Mouse (Mus musculus) hindbrain, embryonic 10.5 days (tissue): ENCODE data around the gene Ccdc142. TPM values are rescaled to one million over a fixed set of nuclear protein-coding genes. Genes with fewer than 3 reads are reported as not detected.

Experiments used
- DNase-seq: peaks from one replicate; pipeline ENCODE4 v3.0.0-alpha.2; 2017; ENCODE audit warnings: low spot score
- H3K27ac ChIP-seq: fragments of 300-500 bp; sonication (generic); 2 replicates; pipeline ENCODE4 v1.5.1; 2016; ENCODE audit warnings: mild to moderate bottlenecking, moderate library complexity
- H3K27me3 ChIP-seq: fragments of 300-500 bp; sonication (generic); 2 replicates; pipeline ENCODE4 v1.6.1; 2016; ENCODE audit warnings: mild to moderate bottlenecking; ENCODE audit not compliant: poor library complexity, insufficient read depth, severe bottlenecking
- H3K36me3 ChIP-seq: fragments of 300-500 bp; sonication (generic); 2 replicates; pipeline ENCODE4 v1.6.1; 2016; ENCODE audit warnings: mild to moderate bottlenecking, moderate library complexity
- H3K4me1 ChIP-seq: fragments of 300-500 bp; sonication (generic); replicated peaks from 2 replicates; pipeline ENCODE4 v1.6.1; 2016; ENCODE audit warnings: mild to moderate bottlenecking
- H3K4me3 ChIP-seq: fragments of 300-500 bp; sonication (generic); 2 replicates; pipeline ENCODE4 v1.5.1; 2016; ENCODE audit warnings: mild to moderate bottlenecking, moderate library complexity
- H3K9me3 ChIP-seq: fragments of 300-500 bp; sonication (generic); 2 replicates; pipeline ENCODE4 v1.6.1; 2016; ENCODE audit warnings: mild to moderate bottlenecking, moderate library complexity
- WGBS: fragments of 180-500 bp; shearing (Covaris S2); methylation state at CpG from one replicate; pipeline ENCODE4 v1.1.7; 2016; 5-methylcytosine and 5-hydroxymethylcytosine counted together
- polyA plus RNA-seq: library from polyadenylated mRNA; unstranded; fragments of >200 nt; fragmentation: Nextera tagmentation; extraction: Ambion mirVana; gene quantifications from 2 replicates; pipeline ENCODE4 v1.2.1, GENCODE M21; 2016

The Ccdc142 gene
- polyA plus RNA-seq, 1 experiment from 2014 or later, result 3.8 TPM

- Histone ChIP-seq H3K36me3 (peaks cover 13% of the 10 kb centered on the region), H3K27ac (peak overlapping the region; percentile 76), H3K9me3 (no peaks in the 10 kb centered on the region), H3K27me3 (peaks cover 12% of the 10 kb centered on the region), H3K4me3 (peak overlapping the region; percentile 52), H3K4me1 (peaks cover 69% of the 10 kb centered on the region)
- no peak for DNase-seq
- 26% methylated on average over 4 of the region's 4 CpGs for WGBS
Observed at GRCm38 (mm10) chr6:83141636-83142035, 40.2 kb downstream of the Ccdc142 start.

- H3K27ac ChIP-seq, result peak overlapping the region; percentile 76
- peak; percentile 46 for DNase-seq
- peaks cover 69% of the 10 kb centered on the region for H3K4me1 ChIP-seq
Observed at GRCm38 (mm10) chr6:83142211-83142731, 40.9 kb downstream of the Ccdc142 start.

GRCm38 (mm10) chr6:83142886-83143285, 41.5 kb downstream of the Ccdc142 start:
- peaks cover 64% of the 10 kb centered on the region for H3K4me1 ChIP-seq
- no peaks in the 10 kb centered on the region for H3K9me3 ChIP-seq
- H3K27me3 ChIP-seq, result peaks cover 12% of the 10 kb centered on the region
- WGBS, result 55% methylated on average over 11 of the region's 11 CpGs
- peak overlapping the region; percentile 52; the same call in 1 of the 2 replicates for H3K4me3 ChIP-seq
- H3K27ac ChIP-seq, result peak overlapping the region; percentile 43; the same call in 1 of the 2 replicates
- DNase-seq, result no peak
- peaks cover 26% of the 10 kb centered on the region for H3K36me3 ChIP-seq

More at GRCm38 (mm10) chr6:83142211-83142731, 40.9 kb downstream of the Ccdc142 start:
- Histone ChIP-seq H3K9me3 (no peaks in the 10 kb centered on the region), H3K36me3 (peaks cover 20% of the 10 kb centered on the region), H3K27me3 (peaks cover 12% of the 10 kb centered on the region), H3K4me3 (peak overlapping the region; percentile 52)
- WGBS, result 2% methylated on average over 41 of the region's 41 CpGs

- Histone ChIP-seq H3K27me3 (peaks cover 12% of the 10 kb centered on the region), H3K4me3 (no peak overlapping the region), H3K4me1 (peaks cover 41% of the 10 kb centered on the region), H3K36me3 (peaks cover 38% of the 10 kb centered on the region), H3K9me3 (no peaks in the 10 kb centered on the region), H3K27ac (no peak overlapping the region)
- 88% methylated on average over 2 of the region's 2 CpGs for WGBS
- DNase-seq, result no peak
Observed at GRCm38 (mm10) chr6:83145209-83145608, 43.8 kb downstream of the Ccdc142 start.

GRCm38 (mm10) chr6:83145805-83146204, 44.4 kb downstream of the Ccdc142 start:
- no peak overlapping the region for H3K4me3 ChIP-seq
- peaks cover 12% of the 10 kb centered on the region for H3K27me3 ChIP-seq
- WGBS, result 82% methylated on average over 9 of the region's 9 CpGs
- H3K36me3 ChIP-seq, result peaks cover 44% of the 10 kb centered on the region
- no peaks in the 10 kb centered on the region for H3K9me3 ChIP-seq
- no peak for DNase-seq
- H3K4me1 ChIP-seq, result peaks cover 43% of the 10 kb centered on the region
- 0 out of 2 replicates have a peak overlapping the region, but pooled peaks have one; percentile 2 for H3K27ac ChIP-seq

GRCm38 (mm10) chr6:83147280-83147679, 45.9 kb downstream of the Ccdc142 start:
- 54% methylated on average over 7 of the region's 7 CpGs for WGBS
- Histone ChIP-seq H3K4me3 (no peak overlapping the region), H3K9me3 (no peaks in the 10 kb centered on the region), H3K4me1 (peaks cover 43% of the 10 kb centered on the region), H3K27ac (peak overlapping the region; percentile 36), H3K27me3 (peaks cover 2% of the 10 kb centered on the region; the same call in 1 of the 2 replicates), H3K36me3 (peaks cover 59% of the 10 kb centered on the region)
- no peak for DNase-seq

GRCm38 (mm10) chr6:83151721-83152120, 50.3 kb downstream of the Ccdc142 start:
- Histone ChIP-seq H3K4me3 (peak overlapping the region; percentile 21), H3K27ac (peak overlapping the region; percentile 26), H3K36me3 (peaks cover 74% of the 10 kb centered on the region), H3K9me3 (no peaks in the 10 kb centered on the region), H3K27me3 (peaks cover 13% of the 10 kb centered on the region; the same call in 1 of the 2 replicates), H3K4me1 (peaks cover 54% of the 10 kb centered on the region)
- DNase-seq, result no peak
- WGBS, result 22% methylated on average over 8 of the region's 8 CpGs

- Histone ChIP-seq H3K36me3 (peaks cover 61% of the 10 kb centered on the region), H3K4me3 (no peak overlapping the region), H3K9me3 (no peaks in the 10 kb centered on the region), H3K4me1 (peaks cover 52% of the 10 kb centered on the region), H3K27ac (no peak overlapping the region), H3K27me3 (peaks cover 13% of the 10 kb centered on the region; the same call in 1 of the 2 replicates)
- WGBS, result 84% methylated on average over 12 of the region's 12 CpGs
- DNase-seq, result no peak
Observed at GRCm38 (mm10) chr6:83153038-83153437, 51.6 kb downstream of the Ccdc142 start.

- H3K36me3 ChIP-seq, result peaks cover 57% of the 10 kb centered on the region
- WGBS, result 73% methylated on average over 5 of the region's 5 CpGs
- H3K4me1 ChIP-seq, result peaks cover 52% of the 10 kb centered on the region
- DNase-seq, result no peak
- no peak overlapping the region for H3K4me3 ChIP-seq
- no peaks in the 10 kb centered on the region for H3K9me3 ChIP-seq
- H3K27me3 ChIP-seq, result peaks cover 13% of the 10 kb centered on the region; the same call in 1 of the 2 replicates
- no peak overlapping the region for H3K27ac ChIP-seq
Observed at GRCm38 (mm10) chr6:83153485-83153884, 52.1 kb downstream of the Ccdc142 start.

GRCm38 (mm10) chr6:83155552-83156238, 54.3 kb downstream of the Ccdc142 start:
- H3K27me3 ChIP-seq, result peaks cover 24% of the 10 kb centered on the region
- peak overlapping the region; percentile 66 for H3K4me3 ChIP-seq
- peaks cover 35% of the 10 kb centered on the region for H3K36me3 ChIP-seq
- DNase-seq, result no peak
- no peaks in the 10 kb centered on the region for H3K9me3 ChIP-seq
- peaks cover 48% of the 10 kb centered on the region for H3K4me1 ChIP-seq
- 9% methylated on average over 23 of the region's 23 CpGs for WGBS
- H3K27ac ChIP-seq, result peak overlapping the region; percentile 85

- Histone ChIP-seq H3K4me3 (peak within 1 kb of the TSS; percentile 66), H3K27ac (peak within 1 kb of the TSS; percentile 85), H3K36me3 (peaks cover 29% of the 10 kb centered on the region), H3K4me1 (peaks cover 48% of the 10 kb centered on the region), H3K27me3 (peaks cover 29% of the 10 kb centered on the region), H3K9me3 (no peaks in the 10 kb centered on the region)
- DNase-seq, result peak; percentile 90
- 1% methylated on average over 32 of the region's 32 CpGs for WGBS
Observed at GRCm38 (mm10) chr6:83156259-83156684, 54.9 kb downstream of the Ccdc142 start, which contains the start of the genes Wdr54 and 1700003E16Rik. TSS of gene Wdr54 (minus strand) at chr6:83156397. TSS of gene 1700003E16Rik (plus strand) at chr6:83156404.
